Mouse (Mus musculus) embryonic fibroblast, embryonic 13.5 days (primary cell): ENCODE measurements around the gene Pet117.

ENCODE experiments used
- CTCF ChIP-seq: IDR thresholded peaks from 2 replicates; pipeline ENCODE4 v1.5.1; 2011; ENCODE audit warnings: mild to moderate bottlenecking, control low read depth, low read length, moderate library complexity, borderline replicate concordance; ENCODE audit not compliant: insufficient read depth
- POLR2A ChIP-seq: IDR thresholded peaks from 2 replicates; pipeline ENCODE4 v1.6.1; 2011; ENCODE audit warnings: low read depth, mild to moderate bottlenecking, control low read depth, low read length, moderate library complexity

GRCm38 (mm10) chr2:144382624-144383138, 13.9 kb downstream of the Pet117 start:
- TF ChIP-seq CTCF (no peak), POLR2A (no peak)
